Mouse (Mus musculus) monocyte, adult 2 months (primary cell): ENCODE results near the gene Mid1.
A peak's percentile ranks its signal among the peaks of the same experiment; 100 is the strongest.
"Not testable (repeated sequence)": the region's sequence is repeated elsewhere in the genome, so short reads cannot be mapped to it uniquely, and the experiment has no call there.

ENCODE experiments used
- DNase-seq, 2 experiments: peaks; one replicate each; pipeline ENCODE4 v3.0.0; 2022; ENCODE audit warnings: low spot score in 2 of 2, low read depth in 1 of 2

The Mid1 gene

GRCm38 (mm10) chrX:169985796-169986195 is 300.8 kb downstream of the Mid1 start:
- DNase-seq = peak in 1 of 2 experiments; percentile 18

- peak; percentile 84 for DNase-seq
These were observed 301.7 kb downstream of the Mid1 start for GRCm38 (mm10) chrX:169986519-169987367.

- peak; percentile 27 to 56 for DNase-seq
These were observed 302.4 kb downstream of the Mid1 start for GRCm38 (mm10) chrX:169987368-169987837.

- peak in 1 of 2 experiments; percentile 51 for DNase-seq
These were observed 303.7 kb downstream of the Mid1 start for GRCm38 (mm10) chrX:169988571-169989218.

- peak in 1 of 2 experiments; percentile 16 for DNase-seq
These were observed 304.2 kb downstream of the Mid1 start for GRCm38 (mm10) chrX:169989219-169989595.

GRCm38 (mm10) chrX:169989691-169990631 is 305.0 kb downstream of the Mid1 start:
- DNase-seq = peak; percentile 74 to 81

GRCm38 (mm10) chrX:169991128-169991873 is 306.3 kb downstream of the Mid1 start:
- DNase-seq = peak; percentile 100

GRCm38 (mm10) chrX:169992086-169992930 is 307.3 kb downstream of the Mid1 start:
- not testable (repeated sequence) for DNase-seq

GRCm38 (mm10) chrX:169992951-169993547 is 308.1 kb downstream of the Mid1 start:
- DNase-seq = not testable (repeated sequence)

- DNase-seq = not testable (repeated sequence)
These were observed 309.2 kb downstream of the Mid1 start for GRCm38 (mm10) chrX:169994011-169994865.

GRCm38 (mm10) chrX:169994866-169995711 is 310.1 kb downstream of the Mid1 start:
- DNase-seq = not testable (repeated sequence)

GRCm38 (mm10) chrX:169995909-169996521 is 311.0 kb downstream of the Mid1 start:
- not testable (repeated sequence) for DNase-seq

- peak in 1 of 2 experiments; percentile 92 for DNase-seq
These were observed 311.9 kb downstream of the Mid1 start for GRCm38 (mm10) chrX:169996926-169997325.

- DNase-seq = not testable (repeated sequence)
These were observed 312.5 kb downstream of the Mid1 start for GRCm38 (mm10) chrX:169997456-169997853.

GRCm38 (mm10) chrX:169997854-169998456 is 313.0 kb downstream of the Mid1 start:
- DNase-seq = peak; percentile 100

GRCm38 (mm10) chrX:169998559-169999219 is 313.7 kb downstream of the Mid1 start:
- not testable (repeated sequence) for DNase-seq
